Mouse (Mus musculus) central nervous system, embryonic 11.5 days (tissue): Measurements from ENCODE around the gene Taf9. TPM values are rescaled to one million over a fixed set of nuclear protein-coding genes. Genes with fewer than 3 reads are reported as not detected.

Experiments
- polyA plus RNA-seq: library from polyadenylated mRNA; depleted of rRNA; stranded (reverse); fragments of >200 nt; gene quantifications from 2 replicates; pipeline ENCODE4 v1.2.3, GENCODE M21; 2012; rRNA removed

The Taf9 gene
- polyA plus RNA-seq = 22.5 and 42.3 TPM in 2 replicates

DNA sequence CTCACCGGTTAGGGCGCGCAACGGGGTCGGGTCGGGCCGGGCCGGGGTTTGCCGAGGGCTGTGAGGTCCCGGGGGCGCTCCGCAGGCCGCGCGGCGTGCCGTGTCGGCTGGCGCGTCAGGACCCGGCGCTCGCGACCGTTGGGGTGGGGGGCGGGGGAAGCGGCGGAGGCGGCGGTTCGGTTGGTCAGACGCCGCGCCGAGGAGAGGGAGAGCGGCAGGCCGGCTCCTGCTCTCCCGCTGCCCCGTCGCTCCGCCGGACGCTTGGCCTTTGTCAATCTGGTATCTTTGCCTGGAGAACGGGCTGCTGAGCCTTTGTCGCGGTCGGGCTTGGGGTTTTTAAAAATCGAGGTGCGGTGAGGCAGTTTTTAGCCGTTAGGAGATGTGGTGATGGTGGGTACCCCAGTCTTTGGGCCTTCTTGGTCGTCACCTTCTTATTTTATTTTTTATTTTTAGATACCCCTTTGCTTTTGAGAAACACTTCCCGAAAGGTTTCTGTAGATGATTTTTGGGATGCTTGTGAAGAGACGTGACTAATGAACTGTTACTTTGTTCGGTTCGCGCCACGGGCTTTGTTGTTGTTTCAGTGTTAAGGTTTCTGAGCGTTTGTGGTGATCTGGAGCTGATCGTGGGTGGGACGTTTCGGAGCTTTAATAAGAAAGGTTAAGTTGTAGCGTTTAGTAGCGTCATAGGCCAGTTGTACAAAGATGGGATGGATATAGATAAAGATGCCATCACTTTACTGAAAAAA, at the start of gene Taf9:
Taf9 (plus strand) TSS at position 141 of the 748 bp plus-strand sequence.

GRCm38 (mm10) chr13:100616181-100617087, 34.9 kb upstream of the Taf9 start, which contains the start of gene Marveld2:
Gene Marveld2 (minus strand): TSS chr13:100616971.

DNA sequence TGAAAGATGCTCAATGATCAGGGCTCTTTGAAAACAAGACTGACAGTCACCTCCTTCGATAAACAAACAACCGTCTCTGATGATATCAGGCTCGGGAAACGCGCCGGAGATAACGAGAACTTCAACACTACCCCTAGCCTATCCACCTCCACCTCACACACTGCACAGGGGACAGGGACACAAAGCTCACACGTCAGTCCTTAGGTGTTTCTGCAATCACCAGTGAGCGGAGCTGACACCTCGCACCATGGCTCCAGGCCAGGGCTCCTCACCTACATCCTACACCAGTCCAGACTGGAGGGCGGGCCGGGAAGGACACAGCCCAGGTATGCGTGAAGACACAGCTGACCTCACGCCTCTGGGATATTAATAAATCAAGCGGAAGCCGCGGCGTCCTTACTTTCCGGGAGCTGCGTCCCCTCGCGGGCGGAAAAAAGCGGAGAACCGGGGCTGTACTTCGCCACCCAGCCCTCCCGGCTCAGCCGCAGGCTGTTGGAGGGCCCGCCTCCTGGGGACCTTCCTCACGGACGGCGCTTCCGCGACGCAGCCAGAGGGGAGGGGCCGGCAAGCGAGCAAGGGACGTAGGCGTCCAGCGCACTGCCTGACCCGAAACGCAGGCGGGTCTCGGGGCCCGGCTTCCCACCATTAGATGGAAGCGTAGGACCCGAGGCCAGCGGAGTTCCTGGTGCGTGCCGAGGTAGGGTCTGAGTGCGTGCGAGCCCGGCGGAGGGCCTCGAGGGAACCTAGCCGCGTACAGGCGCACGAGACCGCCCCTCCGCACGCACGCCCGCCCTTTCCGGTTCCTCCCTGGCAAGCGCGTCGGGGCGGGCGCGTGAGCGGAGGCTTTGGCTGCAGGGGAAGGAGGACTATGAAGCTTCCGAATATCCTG, 585 bp upstream of the Taf9 start, which contains the start of the genes Ak6 and Rad17:
Ak6 (plus strand) TSS at position 430 of the 889 bp plus-strand sequence.
Rad17 (minus strand) TSS at position 502 of the 889 bp plus-strand sequence.

DNA sequence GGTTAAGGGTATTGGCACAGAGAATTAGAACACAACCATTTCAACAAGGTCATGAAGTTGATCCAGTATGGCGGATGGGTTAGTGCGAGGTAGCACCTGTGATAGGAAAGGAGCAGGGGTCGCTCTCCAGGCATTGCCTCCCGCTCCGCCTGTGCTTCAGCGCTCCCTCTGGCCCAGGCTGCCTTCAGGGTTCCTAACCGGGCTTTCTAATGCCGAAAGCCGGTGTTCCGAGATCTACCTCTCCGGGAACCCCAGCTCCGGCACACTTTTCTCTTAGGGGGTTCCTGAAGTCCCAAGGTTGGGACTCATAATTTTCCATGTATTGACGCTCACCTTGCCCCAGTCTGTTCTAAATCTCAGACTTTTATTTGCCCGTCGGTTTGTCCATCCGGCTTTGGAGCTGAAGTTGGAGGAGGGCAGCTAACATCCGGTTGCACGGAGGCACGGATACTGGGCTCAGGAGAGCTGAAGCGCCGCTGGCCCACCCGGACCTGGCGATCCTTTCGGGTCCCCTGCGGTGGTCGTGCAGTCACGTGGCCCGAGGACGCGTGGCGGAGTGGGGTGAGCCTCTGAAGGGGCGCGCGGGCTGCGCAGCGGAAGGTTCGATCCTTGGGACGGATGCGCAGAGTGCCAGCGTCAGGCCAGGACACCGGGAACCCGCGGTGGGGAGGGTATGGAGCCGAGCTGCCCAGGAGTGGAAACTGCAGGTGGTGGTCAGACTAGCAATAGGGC, 18.1 kb downstream of the Taf9 start, which contains the start of gene Ccdc125:
Ccdc125 (plus strand) TSS at position 427 of the 732 bp plus-strand sequence.

Other genes starting within 250 kb of the Taf9 start
- gene Naip1, start 198.7 kb upstream of the Taf9 start, polyA plus RNA-seq = 0.01 and 0.02 TPM in 2 replicates
- 80.6 and 96.1 TPM in 2 replicates for gene Gtf2h2, start 159.0 kb upstream of the Taf9 start, polyA plus RNA-seq
- 1.5 TPM in 2 replicates for gene Ocln, start 98.9 kb upstream of the Taf9 start, polyA plus RNA-seq
- 1.6 and 2.2 TPM in 2 replicates for gene Marveld2, start 34.6 kb upstream of the Taf9 start, polyA plus RNA-seq
- 135 and 285 TPM in 2 replicates for gene Ak6, start 600 bp upstream of the Taf9 start, polyA plus RNA-seq
- 21.1 and 22.0 TPM in 2 replicates for gene Rad17, start 528 bp upstream of the Taf9 start, polyA plus RNA-seq
- 2.7 TPM in 2 replicates for gene Ccdc125, start 18.1 kb downstream of the Taf9 start, polyA plus RNA-seq
- gene Cdk7, start 79.4 kb downstream of the Taf9 start, polyA plus RNA-seq = 29.4 and 54.1 TPM in 2 replicates
- 22.9 and 55.8 TPM in 2 replicates for gene Mrps36, start 93.1 kb downstream of the Taf9 start, polyA plus RNA-seq
- gene Cenph, start 124.3 kb downstream of the Taf9 start, polyA plus RNA-seq = 44.2 and 45.6 TPM in 2 replicates
- 254 and 266 TPM in 2 replicates for gene Ccnb1, start 135.0 kb downstream of the Taf9 start, polyA plus RNA-seq
- 38.2 and 42.5 TPM in 2 replicates for gene Slc30a5, start 181.8 kb downstream of the Taf9 start, polyA plus RNA-seq